Mouse (Mus musculus) CH12.LX (cell line): ENCODE results near the gene Srrt. TPM values are rescaled to one million over a fixed set of nuclear protein-coding genes. Genes with fewer than 3 reads are reported as not detected.

Experiments used
- DNase-seq: peaks from one replicate; pipeline ENCODE4 v3.0.0-alpha.2; 2013; ENCODE audit errors: extremely low read depth
- H3K27ac ChIP-seq: 2 replicates; pipeline ENCODE4 v1.5.1; 2012; ENCODE audit warnings: low read depth, mild to moderate bottlenecking, control low read depth, moderate library complexity; ENCODE audit not compliant: insufficient read depth
- H3K27me3 ChIP-seq: replicated peaks from 2 replicates; pipeline ENCODE3; 2012; ENCODE audit warnings: inconsistent platforms
- H3K36me3 ChIP-seq, 2 experiments: replicated peaks in 1 of 2; 2 replicates each; pipeline versions ENCODE3 to v1.6.1; 2012; ENCODE audit warnings: inconsistent platforms in 1 of 2, low read length in 1 of 2, mild to moderate bottlenecking in 1 of 2, mixed read lengths in 1 of 2, moderate library complexity in 1 of 2; ENCODE audit not compliant: control insufficient read depth in 1 of 2, insufficient read depth in 1 of 2
- H3K4me1 ChIP-seq, 2 experiments: 2 replicates each; pipeline ENCODE4 v1.6.1; 2012; ENCODE audit warnings: inconsistent platforms in 1 of 2, moderate library complexity in 1 of 2; ENCODE audit not compliant: insufficient read depth in 2 of 2, control insufficient read depth in 1 of 2
- H3K4me2 ChIP-seq: 2 replicates; pipeline ENCODE4 v1.6.1; 2012; ENCODE audit warnings: low read depth, mild to moderate bottlenecking, control low read depth; ENCODE audit not compliant: poor library complexity, insufficient read depth, severe bottlenecking
- H3K4me3 ChIP-seq, 3 experiments: fragments of 150-350 bp in 1 of 3; sonication (generic) in 1 of 3; replicated peaks in 1 of 3; 2 replicates each; pipeline versions ENCODE3 to v1.5.1; 2011 to 2012; ENCODE audit warnings: low read depth in 2 of 3, low read length in 2 of 3, mild to moderate bottlenecking in 2 of 3, moderate library complexity in 2 of 3, control low read depth in 1 of 3, improper control_type of control experiment in 1 of 3, inconsistent platforms in 1 of 3, mixed read lengths in 1 of 3; ENCODE audit not compliant: poor library complexity in 1 of 3
- H3K79me2 ChIP-seq: replicated peaks from 2 replicates; pipeline ENCODE4 v1.6.1; 2012; ENCODE audit warnings: mild to moderate bottlenecking, moderate library complexity; ENCODE audit not compliant: control insufficient read depth, poor library complexity, insufficient read depth, severe bottlenecking; ENCODE audit errors: extremely low read depth
- H3K9ac ChIP-seq: 2 replicates; pipeline ENCODE4 v1.6.1; 2012; ENCODE audit warnings: low read depth, mild to moderate bottlenecking, control low read depth, moderate library complexity; ENCODE audit not compliant: insufficient read depth
- H3K9me3 ChIP-seq: replicated peaks from 2 replicates; pipeline ENCODE3; 2012; ENCODE audit warnings: low read length, inconsistent platforms, mixed read lengths
- CHD1 ChIP-seq: IDR thresholded peaks from 2 replicates; pipeline ENCODE4 v1.6.1; 2012; ENCODE audit warnings: low read depth, low read length, improper control_type of control experiment, inconsistent platforms
- CHD2 ChIP-seq: IDR thresholded peaks from 2 replicates; pipeline ENCODE4 v1.6.1; 2011; ENCODE audit warnings: low read length, improper control_type of control experiment
- CTCF ChIP-seq, 2 experiments: IDR thresholded peaks in 1 of 2; conservative IDR thresholded peaks in 1 of 2; 2 replicates each; pipeline ENCODE4 v1.5.1; 2011 to 2012; ENCODE audit warnings: low read depth in 2 of 2, low read length in 2 of 2, improper control_type of control experiment in 1 of 2, inconsistent platforms in 1 of 2, mild to moderate bottlenecking in 1 of 2, moderate library complexity in 1 of 2
- ELF1 ChIP-seq: IDR thresholded peaks from 2 replicates; pipeline ENCODE4 v1.6.1; 2014; ENCODE audit warnings: low read depth, mild to moderate bottlenecking, inconsistent platforms, low read length, improper control_type of control experiment
- ETS1 ChIP-seq: conservative IDR thresholded peaks from 2 replicates; pipeline ENCODE4 v1.6.1; 2012; ENCODE audit warnings: low read depth, mild to moderate bottlenecking, inconsistent platforms, low read length, improper control_type of control experiment, moderate library complexity
- HCFC1 ChIP-seq: IDR thresholded peaks from 2 replicates; pipeline ENCODE4 v1.6.1; 2012; ENCODE audit warnings: low read depth, mild to moderate bottlenecking, inconsistent platforms, low read length, improper control_type of control experiment
- JUN ChIP-seq: IDR thresholded peaks from 2 replicates; pipeline ENCODE4 v1.6.1; 2011; ENCODE audit warnings: low read depth, mild to moderate bottlenecking, low read length, improper control_type of control experiment, moderate library complexity; ENCODE audit not compliant: insufficient read depth
- JUND ChIP-seq: conservative IDR thresholded peaks from 2 replicates; pipeline ENCODE4 v1.6.1; 2011; ENCODE audit warnings: low read depth, low read length, improper control_type of control experiment
- MAX ChIP-seq: IDR thresholded peaks from 2 replicates; pipeline ENCODE4 v1.6.1; 2011; ENCODE audit warnings: low read length, improper control_type of control experiment
- MYC ChIP-seq: IDR thresholded peaks from 2 replicates; pipeline ENCODE4 v1.6.1; 2011; ENCODE audit warnings: low read depth, mild to moderate bottlenecking, improper control_type of control experiment, low read length
- NELFE ChIP-seq: IDR thresholded peaks from 2 replicates; pipeline ENCODE4 v1.6.1; 2011; ENCODE audit warnings: low read depth, low read length, improper control_type of control experiment
- NRF1 ChIP-seq: IDR thresholded peaks from 2 replicates; pipeline ENCODE4 v1.6.1; 2014; ENCODE audit warnings: low read depth, mild to moderate bottlenecking, inconsistent platforms, low read length, improper control_type of control experiment, moderate library complexity
- POLR2A ChIP-seq: IDR thresholded peaks from 2 replicates; pipeline ENCODE4 v1.6.1; 2011; ENCODE audit warnings: low read depth, mild to moderate bottlenecking, improper control_type of control experiment, low read length
- RCOR1 ChIP-seq: conservative IDR thresholded peaks from 2 replicates; pipeline ENCODE4 v1.6.1; 2012; ENCODE audit warnings: low read depth, mild to moderate bottlenecking, inconsistent platforms, low read length, improper control_type of control experiment
- SIN3A ChIP-seq: IDR thresholded peaks from 2 replicates; pipeline ENCODE4 v1.6.1; 2012; ENCODE audit warnings: low read length, improper control_type of control experiment, inconsistent platforms
- SMC3 ChIP-seq: IDR thresholded peaks from 2 replicates; pipeline ENCODE4 v1.6.1; 2011; ENCODE audit warnings: low read depth, low read length, improper control_type of control experiment
- TBP ChIP-seq: conservative IDR thresholded peaks from 2 replicates; pipeline ENCODE4 v1.6.1; 2011; ENCODE audit warnings: low read depth, low read length, improper control_type of control experiment
- TCF12 ChIP-seq: IDR thresholded peaks from 2 replicates; pipeline ENCODE4 v1.6.1; 2014; ENCODE audit warnings: low read depth, mild to moderate bottlenecking, inconsistent platforms, low read length, improper control_type of control experiment
- USF1 ChIP-seq: IDR thresholded peaks from 2 replicates; pipeline ENCODE4 v1.6.1; 2014; ENCODE audit warnings: low read depth, mild to moderate bottlenecking, inconsistent platforms, low read length, improper control_type of control experiment
- USF2 ChIP-seq: conservative IDR thresholded peaks from 2 replicates; pipeline ENCODE4 v1.6.1; 2011; ENCODE audit warnings: low read depth, low read length, improper control_type of control experiment
- dilution Hi-C: fragments of 300-500 bp; cut with MboI; formaldehyde crosslinking; loops from 2 replicates; pipeline ENCODE4 v1.14.3; 2020; ENCODE audit warnings: low sequenced_read_pairs; ENCODE audit not compliant: extremely low pct_unique_long_range_greater_than_20kb, extremely low pct_ligation_motif_present
- in situ Hi-C: fragments of 300-500 bp; cut with MboI; formaldehyde crosslinking; loops from 3 replicates; pipeline ENCODE4 v1.14.3; 2019; ENCODE audit warnings: low sequenced_read_pairs, low pct_ligation_motif_present, low pct_unique_long_range_greater_than_20kb, mixed read lengths
- polyA plus RNA-seq: library from polyadenylated mRNA; unstranded; fragments of >175 nt; gene quantifications from 2 replicates; pipeline ENCODE4 v1.2.1, GENCODE M21; 2012; ENCODE audit warnings: low read depth; ENCODE audit not compliant: insufficient read length
- total RNA-seq, 2 experiments: library from RNA; depleted of rRNA; stranded (reverse); fragments of 300-350 nt in 1 of 2; fragments of >200 nt in 1 of 2; gene quantifications; 2 replicates each; pipeline ENCODE4 v1.2.3; 2012 to 2014

The Srrt gene
- total and polyA plus RNA-seq, 3 experiments: 148 to 493 (median 165) TPM

DNA sequence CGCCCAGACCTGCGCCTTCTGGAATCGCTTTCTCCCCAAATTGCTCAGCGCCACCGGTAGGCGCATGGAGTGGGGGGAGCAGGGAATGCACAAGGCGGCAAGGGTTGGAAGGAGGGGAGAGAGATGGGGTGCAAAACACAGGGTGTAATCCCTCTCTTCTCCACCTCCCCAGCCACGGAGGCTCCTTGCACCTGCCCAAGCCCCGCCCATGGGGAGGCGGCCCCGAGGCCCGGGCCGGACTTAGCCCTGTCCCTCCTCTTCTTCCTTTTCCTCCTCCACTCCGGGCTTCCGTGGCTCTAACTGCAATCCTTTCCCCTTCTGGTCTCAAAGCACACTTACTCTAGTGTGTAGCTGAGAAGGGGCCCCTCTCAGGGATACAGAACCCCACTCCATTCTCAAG lies 14.2 kb downstream of the Srrt start:
- peak overlapping the region; percentile 56 to 72 (median 71) for H3K4me3 ChIP-seq
- no peaks in the 10 kb centered on the region for H3K79me2 ChIP-seq
- peaks cover 20% of the 10 kb centered on the region for H3K27me3 ChIP-seq
- peak; percentile 41; the same call in 1 of the 2 replicates for TF ChIP-seq NRF1
- TF ChIP-seq RCOR1: no peak
- peak; percentile 45; the same call in 1 of the 2 replicates for TF ChIP-seq ELF1
- TF ChIP-seq POLR2A: peak; percentile 75
- peak; percentile 72 for TF ChIP-seq NELFE
- peak; percentile 68 for TF ChIP-seq TBP
- no peak for TF ChIP-seq USF2
- peak; percentile 15; the same call in 1 of the 2 replicates for TF ChIP-seq HCFC1
- H3K36me3 ChIP-seq: peaks cover 35 to 37% of the 10 kb centered on the region in 2 experiments
- peak overlapping the region; percentile 73; the same call in 1 of the 2 replicates for H3K9ac ChIP-seq
- H3K4me2 ChIP-seq: peak overlapping the region; percentile 48
- peaks cover 11 to 43% of the 10 kb centered on the region in 2 experiments; a peak in 3 of 4 replicates for H3K4me1 ChIP-seq
- DNase-seq: peak; percentile 66
- in situ Hi-C loops: no loop called here
- H3K9me3 ChIP-seq: no peaks in the 10 kb centered on the region
- no peak overlapping the region for H3K27ac ChIP-seq
- dilution Hi-C loops: no loop called here

GRCm38 (mm10) chr5:137291381-137291926 lies 16.0 kb downstream of the Srrt start:
- no peak overlapping the region for H3K9ac ChIP-seq
- no peak overlapping the region for H3K4me3 ChIP-seq
- H3K27me3 ChIP-seq: peaks cover 33% of the 10 kb centered on the region
- H3K4me2 ChIP-seq: no peak overlapping the region
- no peak overlapping the region for H3K27ac ChIP-seq
- peaks cover 17 to 53% of the 10 kb centered on the region in 2 experiments; a peak in 3 of 4 replicates for H3K4me1 ChIP-seq
- H3K79me2 ChIP-seq: no peaks in the 10 kb centered on the region
- in situ Hi-C loops: no loop called here
- peaks cover 16 to 18% of the 10 kb centered on the region in 2 experiments for H3K36me3 ChIP-seq
- H3K9me3 ChIP-seq: no peaks in the 10 kb centered on the region
- DNase-seq: no peak
- dilution Hi-C loops: no loop called here
- no peak for TF ChIP-seq JUN
- no peak for TF ChIP-seq CTCF (conservative IDR thresholded peaks at IDR 0.05 in 1 of 2, IDR thresholded peaks at IDR 0.05 in 1 of 2; ENCODE audit: low read depth in 2 of 2, low read length in 2 of 2)
- TF ChIP-seq SIN3A: no peak
- no peak for TF ChIP-seq CHD2
- TF ChIP-seq MAX: no peak
- no peak for TF ChIP-seq JUND
- TF ChIP-seq MYC: no peak
- TF ChIP-seq TCF12: no peak
- TF ChIP-seq ETS1: no peak
- no peak for TF ChIP-seq SMC3
- no peak for TF ChIP-seq USF1
- TF ChIP-seq CHD1: no peak
